9 mouse cellular contexts compared by ENCODE assay signal in the genomic region with DNA sequence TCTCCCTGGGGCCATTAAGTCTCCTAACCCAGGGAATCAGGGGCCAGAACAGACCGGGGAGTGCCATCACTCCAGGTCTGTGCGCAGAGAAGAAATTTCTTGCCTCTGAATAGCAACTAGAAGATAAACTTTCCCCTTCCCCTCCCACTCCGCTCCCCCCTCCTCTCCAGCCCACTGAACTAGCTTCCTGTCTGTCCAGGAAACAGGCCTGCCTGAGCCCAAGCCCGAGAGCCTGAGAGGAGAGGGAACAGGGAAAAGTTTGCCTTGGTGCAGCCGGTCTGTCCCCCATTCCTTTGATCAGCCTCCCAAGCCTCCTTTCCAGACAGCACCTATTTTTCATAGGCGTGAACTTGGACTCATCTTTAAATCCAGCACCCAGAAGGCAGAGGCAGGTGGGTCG. TPM values are rescaled to one million over a fixed set of nuclear protein-coding genes. Genes with fewer than 3 reads are reported as not detected.
DNase-seq lines count a peak whose midpoint lies in the region; ATAC-seq and TF ChIP-seq lines count a peak whose summit lies in the region.
"Had no signal": no experiment of that assay in that cellular context is flagged by ENCODE, and none has a peak within 500 bp of the region (broad histone marks: within the 10 kb centered on the region; RNA-seq: fewer than 3 reads in every experiment).

No protein-coding gene starts in this region.

- H3K36me3 ChIP-seq in heart, embryonic 11.5 days (ENCODE audit: control insufficient read depth, insufficient read depth, low read length), result no peaks in the 10 kb centered on the region
- H3K36me3 ChIP-seq: hindbrain, embryonic 15.5 days had no signal

- peak overlapping the region; percentile 41; the same call in 1 of the 2 replicates for H3K27ac ChIP-seq in heart, embryonic 11.5 days (ENCODE audit: low read depth, low read length)
- H3K27ac ChIP-seq: hindbrain, embryonic 15.5 days had no signal

- H3K27me3 ChIP-seq in heart, embryonic 11.5 days (ENCODE audit: control insufficient read depth, insufficient read depth, low read length), result no peaks in the 10 kb centered on the region
- H3K27me3 ChIP-seq: hindbrain, embryonic 15.5 days had no signal

- no peak for ATAC-seq in heart, embryonic 11.5 days (replicated peaks; ENCODE audit: insufficient number of reproducible peaks, low FRiP score, low TSS enrichment)

- TF ChIP-seq CTCF in lung, adult 2 months (IDR thresholded peaks at IDR 0.05; ENCODE audit: insufficient read depth, low read length), result no peak

- no peak overlapping the region for H3K4me2 ChIP-seq in heart, embryonic 11.5 days
- H3K4me2 ChIP-seq: hindbrain, embryonic 15.5 days had no signal

- no peak overlapping the region for H3K4me3 ChIP-seq in lung, adult 2 months (replicated peaks; ENCODE audit: extremely low read depth, low read depth, low read length)
- no peak overlapping the region for H3K4me3 ChIP-seq in heart, embryonic 11.5 days (ENCODE audit: low read depth, low read length)
- H3K4me3 ChIP-seq: hindbrain, embryonic 15.5 days had no signal

- 34% methylated on average over 7 of the region's 7 CpGs for WGBS in lung, adult 2 months
- 25% methylated on average over 7 of the region's 7 CpGs for WGBS in heart, embryonic 11.5 days (ENCODE audit: insufficient replicate concordance)

- DNase-seq in lung, adult 18-20 months, result peak; percentile 35 to 37
- no peak for DNase-seq in lung, adult 2 months
- peak; percentile 46 to 62 for DNase-seq in kidney, postnatal 36 days
- DNase-seq in lung, postnatal 36 days, result peak; percentile 44
- no peak for DNase-seq in gastrocnemius, adult 8-10 months (ENCODE audit: low spot score in 2 of 2)
- no peak for DNase-seq in layer of hippocampus, postnatal 10 days (ENCODE audit: low spot score in 2 of 2)
- DNase-seq in cerebellum, adult 9-10 months, result no peak

- no peak overlapping the region for H3K9ac ChIP-seq in heart, embryonic 11.5 days (ENCODE audit: low read depth, low read length)
- H3K9ac ChIP-seq: hindbrain, embryonic 15.5 days had no signal

- no peaks in the 10 kb centered on the region for H3K9me3 ChIP-seq in heart, embryonic 11.5 days (replicated peaks; ENCODE audit: control insufficient read depth, low read length)
- H3K9me3 ChIP-seq: hindbrain, embryonic 15.5 days had no signal

- no peak for TF ChIP-seq POLR2A in lung, adult 2 months (IDR thresholded peaks at IDR 0.05; ENCODE audit: borderline replicate concordance, extremely low read depth, low read depth, low read length)

- H3K4me1 ChIP-seq in lung, adult 2 months (ENCODE audit: control insufficient read depth, insufficient read depth, low read length), result peaks cover 6% of the 10 kb centered on the region
- H3K4me1 ChIP-seq in heart, embryonic 11.5 days (ENCODE audit: control insufficient read depth, insufficient read depth, low read length), result peaks cover 50% of the 10 kb centered on the region

RNA-seq across cellular contexts. Expression of a gene that starts 48.2 kb away (rescaled TPM):
- 41.0 and 43.2 TPM in 2 replicates for polyA plus RNA-seq in lung, adult 2 months (2012; rRNA removed)
- 54.2 and 63.4 TPM in 2 replicates for polyA plus RNA-seq in heart, embryonic 11.5 days (2014; fragmentation: Nextera tagmentation; extraction: Ambion mirVana)
- 10 to 100 TPM; 24.0 to 27.1 (median 25.8) TPM for total RNA-seq in gastrocnemius, adult 8-10 months (2022)
- 100 to 1,000 TPM in 1 of 2 experiments, 10 to 100 TPM in 1; 89.5 to 106 TPM for total RNA-seq in layer of hippocampus, postnatal 10 days (2021)

RNA-seq across cellular contexts. Expression of a gene that starts 57.5 kb away (rescaled TPM):
- 9.8 and 18.6 TPM in 2 replicates for polyA plus RNA-seq in lung, adult 2 months (2012; rRNA removed)
- 3.0 and 4.3 TPM in 2 replicates for polyA plus RNA-seq in heart, embryonic 11.5 days (2014; fragmentation: Nextera tagmentation; extraction: Ambion mirVana)
- 10 to 100 TPM in 2 of 4 experiments, 1 to 10 TPM in 2; 9.1 to 12.9 (median 10.1) TPM for total RNA-seq in gastrocnemius, adult 8-10 months (2022)
- 10 to 100 TPM; 19.4 to 21.1 TPM for total RNA-seq in layer of hippocampus, postnatal 10 days (2021)

Comparison
In these comparisons a context has a peak if more than half of its experiments do, and no peak if none do; other contexts are left out.
1. DNase-seq: peak in lung, adult 18-20 months (2 of 2), kidney, postnatal 36 days (2 of 2) and lung, postnatal 36 days (single experiment); none in lung, adult 2 months (single experiment), gastrocnemius, adult 8-10 months (0 of 2), layer of hippocampus, postnatal 10 days (0 of 2) and cerebellum, adult 9-10 months (single experiment).